Mouse (Mus musculus): ENCODE data around the gene Gpc6.

The Gpc6 gene

GRCm38 (mm10) chr14:117611113-117611512, 686.0 kb downstream of the Gpc6 start:
- no peak for DNase-seq (ENCODE audit: low read depth, low spot score)

GRCm38 (mm10) chr14:117625100-117625710, 700.1 kb downstream of the Gpc6 start:
- no peak for DNase-seq (ENCODE audit: low read depth, low spot score)

- no peak for DNase-seq (ENCODE audit: low read depth, low spot score)
Observed at GRCm38 (mm10) chr14:117634238-117634940, 709.3 kb downstream of the Gpc6 start.

- no peak for DNase-seq (ENCODE audit: low read depth, low spot score)
Observed at GRCm38 (mm10) chr14:117641853-117642252, 716.7 kb downstream of the Gpc6 start.

DNA sequence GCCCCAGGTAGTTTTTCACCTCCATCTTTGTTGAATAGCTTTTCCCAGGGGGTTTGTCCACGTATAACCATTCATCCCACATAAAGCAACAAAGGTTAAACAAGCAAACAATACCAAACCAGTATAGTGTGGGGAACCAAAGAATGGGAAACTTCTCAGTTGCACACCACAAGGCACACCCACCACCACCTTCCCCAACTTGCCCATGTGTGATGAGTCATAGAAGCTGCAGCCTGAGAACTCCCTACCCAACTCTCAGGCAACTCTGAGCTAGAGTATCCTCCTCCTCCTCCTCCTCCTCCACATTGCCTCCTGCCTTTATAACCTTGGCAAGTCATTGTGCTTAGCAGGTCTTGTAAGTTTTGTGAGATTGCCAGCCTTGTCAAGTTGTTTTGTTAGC, 718.0 kb downstream of the Gpc6 start:
- no peak for DNase-seq (ENCODE audit: low read depth, low spot score)

DNA sequence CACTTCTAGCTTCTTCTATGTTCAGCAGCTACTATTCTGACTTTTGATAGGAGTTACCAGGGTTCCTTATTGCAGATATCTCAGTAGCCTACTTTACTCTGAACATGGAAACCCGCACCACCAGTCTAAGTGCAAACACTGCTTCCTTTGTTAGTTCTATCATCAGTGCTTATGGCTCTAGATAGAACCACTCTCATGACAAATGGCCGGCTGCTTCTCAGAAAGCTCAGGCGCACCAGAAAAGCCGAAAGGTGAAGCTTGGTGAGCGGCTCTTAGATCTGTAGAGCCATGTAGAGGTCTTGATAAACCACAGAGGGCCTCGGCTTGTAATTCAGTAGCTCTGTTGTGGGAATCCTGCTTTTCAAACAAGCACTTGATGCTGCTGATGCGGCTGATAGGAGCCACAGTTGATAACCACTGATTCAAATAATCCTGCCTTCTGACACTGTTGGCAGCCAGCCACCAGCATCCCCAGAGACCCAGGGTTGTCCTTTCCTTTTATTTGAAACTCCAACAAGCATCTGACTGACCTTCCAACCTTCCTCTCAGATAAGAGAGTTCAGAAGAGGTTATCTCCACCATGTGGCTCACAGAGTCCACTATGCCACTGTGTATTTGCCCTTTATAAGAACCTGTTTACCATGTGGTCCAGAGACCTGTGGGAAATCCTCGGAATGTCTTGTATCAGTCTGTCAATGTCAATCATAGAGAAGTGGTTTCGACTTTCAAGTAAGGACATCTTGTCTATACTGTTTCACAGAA, 723.3 kb downstream of the Gpc6 start:
- no peak for DNase-seq (ENCODE audit: low read depth, low spot score)

DNA sequence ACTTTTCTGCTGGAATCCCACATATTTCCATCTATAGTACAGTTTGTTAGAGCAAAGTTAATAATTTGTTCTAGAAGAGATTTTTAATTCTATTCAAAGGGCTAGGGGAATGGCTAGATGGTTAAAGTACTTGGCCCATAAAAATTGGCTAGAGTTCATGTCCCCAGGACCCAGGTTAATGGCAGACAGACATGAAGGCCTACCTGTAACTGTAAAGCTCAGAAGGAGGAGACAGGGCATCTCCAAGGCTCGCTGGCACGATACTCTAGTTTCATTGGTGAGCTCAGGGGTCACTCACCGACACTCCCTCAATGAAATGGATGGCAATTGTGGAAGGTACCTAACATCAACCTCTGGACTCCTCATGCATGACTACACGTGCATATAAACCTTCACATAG, 725.0 kb downstream of the Gpc6 start:
- DNase-seq (ENCODE audit: low read depth, low spot score), result no peak

- no peak for DNase-seq (ENCODE audit: low read depth, low spot score)
Observed at GRCm38 (mm10) chr14:117651271-117651670, 726.2 kb downstream of the Gpc6 start.

- DNase-seq (ENCODE audit: low read depth, low spot score), result no peak
Observed at GRCm38 (mm10) chr14:117651938-117652337, 726.8 kb downstream of the Gpc6 start.

DNA sequence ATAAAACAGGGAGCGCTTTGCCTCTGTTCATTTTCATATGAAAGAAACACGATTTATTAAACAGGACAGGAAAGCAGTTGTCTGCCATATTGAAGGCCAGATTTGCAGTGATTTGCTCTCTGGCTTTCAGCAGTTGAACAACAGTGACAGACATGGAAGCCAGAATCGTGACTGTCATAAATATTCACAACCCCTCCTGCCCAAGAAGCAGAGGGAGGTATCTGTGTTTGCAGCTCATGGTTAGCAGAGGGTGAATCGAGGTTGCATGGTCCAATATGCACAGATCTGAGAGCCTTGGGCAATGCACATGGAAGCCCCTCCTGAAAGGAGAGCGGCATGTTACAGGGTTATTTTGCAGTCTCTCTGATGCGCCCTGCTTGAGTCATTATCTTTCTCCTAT, 730.3 kb downstream of the Gpc6 start:
- peak; percentile 34 for DNase-seq (ENCODE audit: low read depth, low spot score)

GRCm38 (mm10) chr14:117659198-117659761, 734.2 kb downstream of the Gpc6 start:
- DNase-seq (ENCODE audit: low read depth, low spot score), result no peak

- no peak for DNase-seq (ENCODE audit: low read depth, low spot score)
Observed at GRCm38 (mm10) chr14:117662261-117662660, 737.1 kb downstream of the Gpc6 start.

GRCm38 (mm10) chr14:117664796-117665195, 739.7 kb downstream of the Gpc6 start:
- DNase-seq (ENCODE audit: low read depth, low spot score), result no peak

DNA sequence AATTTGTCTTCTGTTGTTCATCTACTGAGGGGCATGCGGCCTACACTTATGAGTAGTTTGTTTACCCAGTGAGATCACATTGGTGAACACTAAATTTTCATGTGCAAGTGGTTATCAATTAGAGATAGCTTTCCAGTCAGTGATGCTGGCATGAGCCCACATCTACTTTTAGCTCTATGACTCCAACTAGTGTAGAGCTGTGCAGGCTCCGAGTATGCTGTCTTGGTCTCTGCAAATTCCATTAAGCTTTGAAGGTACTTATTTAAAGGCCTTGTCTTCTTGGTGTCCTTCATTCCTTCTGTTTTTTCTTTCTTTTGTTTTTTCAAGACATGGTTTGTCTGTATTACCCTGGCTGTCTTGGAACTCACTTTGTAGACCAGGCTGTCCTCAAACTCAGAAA, 741.0 kb downstream of the Gpc6 start:
- no peak for DNase-seq (ENCODE audit: low read depth, low spot score)

DNA sequence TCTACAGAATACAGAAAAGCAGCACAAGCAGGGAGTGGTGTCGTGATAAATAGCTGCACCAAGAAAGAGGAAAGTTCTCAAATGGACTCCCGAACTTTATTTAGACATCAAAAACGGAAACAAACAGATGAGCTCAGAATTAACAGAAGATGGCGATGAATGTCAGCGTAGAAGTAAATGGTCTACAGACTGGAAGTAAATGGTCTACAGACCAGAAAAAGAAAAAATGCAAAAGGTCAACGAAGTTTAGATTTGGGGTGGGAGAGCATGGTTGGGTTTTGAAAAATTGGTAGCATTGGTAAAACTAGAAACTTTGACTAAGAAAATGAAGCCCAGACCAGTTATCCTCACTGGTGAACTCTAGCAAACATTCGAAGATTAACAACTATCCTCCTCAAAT, 748.4 kb downstream of the Gpc6 start:
- no peak for DNase-seq (ENCODE audit: low read depth, low spot score)

- DNase-seq (ENCODE audit: low read depth, low spot score), result no peak
Observed at GRCm38 (mm10) chr14:117674482-117674881, 749.4 kb downstream of the Gpc6 start.

GRCm38 (mm10) chr14:117679926-117680325, 754.8 kb downstream of the Gpc6 start:
- no peak for DNase-seq (ENCODE audit: low read depth, low spot score)

- peak; percentile 40 for DNase-seq (ENCODE audit: low read depth, low spot score)
Observed at GRCm38 (mm10) chr14:117681321-117681921, 756.3 kb downstream of the Gpc6 start.

DNA sequence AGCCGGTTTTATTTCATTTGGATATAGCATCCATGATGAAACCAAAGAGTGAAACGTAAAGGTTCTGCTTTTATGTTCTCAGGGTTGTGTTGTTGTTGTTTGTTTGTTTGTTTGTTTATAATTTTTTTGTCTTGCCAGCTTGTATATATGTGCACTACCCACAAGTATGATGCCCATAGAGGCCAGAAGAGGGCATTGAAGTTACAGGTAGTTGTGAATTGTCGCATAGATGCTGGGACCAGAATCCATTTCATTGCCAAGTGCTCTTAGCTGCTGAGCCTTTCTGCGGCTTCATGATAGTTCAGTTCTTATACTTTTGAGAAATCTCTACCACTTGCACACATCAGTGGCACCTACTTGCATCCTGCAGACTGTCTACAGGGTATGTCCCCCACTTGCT, 758.0 kb downstream of the Gpc6 start:
- no peak for DNase-seq (ENCODE audit: low read depth, low spot score)

DNA sequence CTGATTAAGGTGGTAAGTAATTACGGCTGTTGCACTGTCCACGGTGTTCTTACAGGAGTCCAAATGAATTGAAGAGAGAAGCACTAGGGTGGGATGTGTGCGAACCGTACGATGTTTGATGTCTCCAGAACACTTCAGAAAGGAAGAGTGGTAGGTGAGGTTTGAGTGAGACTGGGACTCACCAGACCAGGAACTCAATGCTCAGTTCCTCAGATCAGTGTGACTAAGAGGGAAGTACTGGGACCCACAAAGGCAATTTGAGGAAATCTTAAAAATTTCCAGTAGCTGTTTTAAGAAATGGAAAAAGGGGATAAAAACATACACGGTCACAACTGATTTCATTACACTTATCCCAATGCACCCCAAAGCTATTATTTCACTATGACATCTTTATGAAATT, 764.7 kb downstream of the Gpc6 start:
- DNase-seq (ENCODE audit: low read depth, low spot score), result no peak

GRCm38 (mm10) chr14:117695565-117695964, 770.5 kb downstream of the Gpc6 start:
- no peak for DNase-seq (ENCODE audit: low read depth, low spot score)

- DNase-seq (ENCODE audit: low read depth, low spot score), result no peak
Observed at GRCm38 (mm10) chr14:117700670-117701280, 775.7 kb downstream of the Gpc6 start.

All from brain, embryonic 18.5 days (tissue).